Mouse (Mus musculus) cerebellum, adult 2 months (tissue): ENCODE measurements around the gene Asf1b.

Experiments
- CTCF ChIP-seq: fragments of 200-500 bp; IDR thresholded peaks from 2 replicates; pipeline ENCODE4 v1.5.1; 2011; ENCODE audit warnings: low read depth, mild to moderate bottlenecking, control low read depth, low read length, moderate library complexity, borderline replicate concordance; ENCODE audit not compliant: insufficient read depth
- POLR2A ChIP-seq: fragments of 200-500 bp; IDR thresholded peaks from 2 replicates; pipeline ENCODE4 v1.6.1; 2011; ENCODE audit warnings: low read length, control low read depth, borderline replicate concordance; ENCODE audit not compliant: insufficient read depth

DNA sequence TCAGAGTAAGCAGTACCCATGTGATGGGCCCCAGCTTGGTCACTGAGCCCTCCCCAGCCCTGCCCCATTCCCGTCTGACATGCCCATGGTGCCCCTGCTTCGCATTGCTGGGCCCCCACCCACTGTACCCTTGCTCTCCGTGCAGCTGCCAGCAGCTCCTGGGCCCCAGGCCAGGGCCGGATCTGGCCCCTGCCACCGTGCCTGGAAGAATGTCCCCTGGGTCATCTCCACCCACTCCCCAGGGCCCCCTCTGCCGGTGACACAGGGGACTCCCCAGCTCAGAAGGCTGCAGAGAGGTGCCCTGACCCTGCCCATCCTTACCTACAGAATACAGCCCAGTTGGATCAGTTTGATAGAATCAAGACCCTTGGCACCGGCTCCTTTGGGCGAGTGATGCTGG, 25.5 kb downstream of the Asf1b start:
- no peak for TF ChIP-seq CTCF
- no peak for TF ChIP-seq POLR2A
